17 mouse cellular contexts compared by ENCODE assay signal in the genomic region with DNA sequence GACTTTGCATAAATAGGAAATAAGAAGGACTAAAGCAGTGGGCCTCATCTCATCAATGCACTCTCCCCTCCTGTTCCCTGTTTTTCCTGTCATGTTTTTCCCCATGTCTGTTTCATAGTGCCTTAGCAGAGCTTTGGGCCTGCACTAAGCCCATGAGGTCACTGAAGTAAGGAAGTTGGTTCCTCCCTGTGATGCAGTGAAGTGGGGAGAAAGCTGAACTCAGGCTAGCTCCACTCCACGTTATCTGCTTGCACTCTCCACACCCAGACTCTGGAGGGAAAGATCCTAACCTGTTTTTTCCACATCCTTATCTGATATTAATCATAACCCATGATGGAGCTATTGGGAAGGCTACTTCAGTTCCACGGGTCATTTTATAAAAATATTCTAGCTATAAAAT.
"Had no signal": no experiment of that assay in that cellular context is flagged by ENCODE, and none has a peak within 500 bp of the region (broad histone marks: within the 10 kb centered on the region; RNA-seq: fewer than 3 reads in every experiment).

No protein-coding gene starts in this region.

- H3K4me2 ChIP-seq: neural tube, embryonic 12.5 days; neural tube, embryonic 13.5 days; neural tube, embryonic 15.5 days; stomach, embryonic 15.5 days had no signal

- H3K27me3 ChIP-seq: neural tube, embryonic 12.5 days had no signal

- H3K9ac ChIP-seq: neural tube, embryonic 12.5 days; neural tube, embryonic 13.5 days; neural tube, embryonic 15.5 days; stomach, embryonic 15.5 days had no signal

- H3K4me1 ChIP-seq: neural tube, embryonic 12.5 days; neural tube, embryonic 15.5 days; stomach, embryonic 15.5 days had no signal

- H3K27ac ChIP-seq: neural tube, embryonic 12.5 days; neural tube, embryonic 13.5 days; neural tube, embryonic 15.5 days; stomach, embryonic 15.5 days; stomach, postnatal 0 days had no signal

- H3K9me3 ChIP-seq: neural tube, embryonic 12.5 days; neural tube, embryonic 13.5 days; neural tube, embryonic 15.5 days; stomach, embryonic 15.5 days had no signal

- H3K4me3 ChIP-seq: neural tube, embryonic 12.5 days; neural tube, embryonic 13.5 days; neural tube, embryonic 15.5 days; stomach, embryonic 15.5 days had no signal

- DNase-seq: retina, postnatal 1 day; right cerebral cortex, adult 18-20 months; right cerebral cortex, postnatal 14 days; right cerebral cortex, postnatal 25 days; right cerebral cortex, postnatal 4 days; spleen, adult 18-20 months; thymus, adult 18-20 months; thymus, adult 2 months; thymus, postnatal 14 days; thymus, postnatal 25 days; thymus, postnatal 36 days; thymus, postnatal 4 days had no signal

- H3K36me3 ChIP-seq: neural tube, embryonic 12.5 days; neural tube, embryonic 13.5 days; neural tube, embryonic 15.5 days; stomach, embryonic 15.5 days had no signal
